Mouse (Mus musculus): ENCODE measurements around the gene Bmp5. TPM values are rescaled to one million over a fixed set of nuclear protein-coding genes. Genes with fewer than 3 reads are reported as not detected.

Bmp5 gene
- polyA plus RNA-seq (2015; fragmentation: Nextera tagmentation; extraction: Ambion mirVana) = 3.2 and 3.6 TPM in 2 replicates

GRCm38 (mm10) chr9:75775129-75775845, at the start of gene Bmp5:
Gene Bmp5 (plus strand): TSS chr9:75775364.
- 20% methylated on average over 7 of the region's 7 CpGs for WGBS
- 0 out of 2 replicates have a peak within 1 kb of the TSS, but pooled peaks have one; percentile 6 for H3K4me3 ChIP-seq (replicated peaks)

GRCm38 (mm10) chr9:75760075-75760474, 15.1 kb upstream of the Bmp5 start:
- H3K4me2 ChIP-seq (replicated peaks) = no peak overlapping the region
- ATAC-seq = no peak
- no peaks in the 10 kb centered on the region for H3K9me3 ChIP-seq
- 51% methylated on average over 5 of the region's 5 CpGs for WGBS
- no peaks in the 10 kb centered on the region for H3K4me1 ChIP-seq (replicated peaks)
- H3K4me3 ChIP-seq (replicated peaks) = no peak overlapping the region
- no peak overlapping the region for H3K9ac ChIP-seq (replicated peaks)
- H3K36me3 ChIP-seq = no peaks in the 10 kb centered on the region
- H3K27me3 ChIP-seq = no peaks in the 10 kb centered on the region
- H3K27ac ChIP-seq = no peak overlapping the region

More at GRCm38 (mm10) chr9:75775129-75775845, at the start of gene Bmp5:
- Histone ChIP-seq H3K27ac (no peak within 1 kb of the TSS), H3K9me3 (no peaks in the 10 kb centered on the region), H3K4me2 (replicated peaks) (peak within 1 kb of the TSS; percentile 17; the same call in 1 of the 2 replicates), H3K27me3 (no peaks in the 10 kb centered on the region), H3K36me3 (no peaks in the 10 kb centered on the region), H3K9ac (replicated peaks) (no peak within 1 kb of the TSS), H3K4me1 (replicated peaks) (peaks cover 6% of the 10 kb centered on the region; the same call in 1 of the 2 replicates)
- no peak for ATAC-seq

- H3K4me3 ChIP-seq (replicated peaks) = no peak overlapping the region
- 92% methylated on average over 2 of the region's 2 CpGs for WGBS
- H3K9ac ChIP-seq (replicated peaks) = no peak overlapping the region
- no peak for ATAC-seq
- no peaks in the 10 kb centered on the region for H3K27me3 ChIP-seq
- H3K27ac ChIP-seq = no peak overlapping the region
- no peaks in the 10 kb centered on the region for H3K36me3 ChIP-seq
- H3K4me2 ChIP-seq (replicated peaks) = no peak overlapping the region
- no peaks in the 10 kb centered on the region for H3K9me3 ChIP-seq
- no peaks in the 10 kb centered on the region for H3K4me1 ChIP-seq (replicated peaks)
These were observed 13.6 kb upstream of the Bmp5 start for GRCm38 (mm10) chr9:75761567-75761966.

- ATAC-seq = no peak
- no peak overlapping the region for H3K4me2 ChIP-seq (replicated peaks)
- H3K27ac ChIP-seq = no peak overlapping the region
- no peak overlapping the region for H3K4me3 ChIP-seq (replicated peaks)
- H3K36me3 ChIP-seq = no peaks in the 10 kb centered on the region
- H3K9ac ChIP-seq (replicated peaks) = no peak overlapping the region
- WGBS = 33% methylated on average over 5 of the region's 5 CpGs
- no peaks in the 10 kb centered on the region for H3K9me3 ChIP-seq
- H3K27me3 ChIP-seq = no peaks in the 10 kb centered on the region
- no peaks in the 10 kb centered on the region for H3K4me1 ChIP-seq (replicated peaks)
These were observed 12.7 kb upstream of the Bmp5 start for GRCm38 (mm10) chr9:75762487-75762886.

DNA sequence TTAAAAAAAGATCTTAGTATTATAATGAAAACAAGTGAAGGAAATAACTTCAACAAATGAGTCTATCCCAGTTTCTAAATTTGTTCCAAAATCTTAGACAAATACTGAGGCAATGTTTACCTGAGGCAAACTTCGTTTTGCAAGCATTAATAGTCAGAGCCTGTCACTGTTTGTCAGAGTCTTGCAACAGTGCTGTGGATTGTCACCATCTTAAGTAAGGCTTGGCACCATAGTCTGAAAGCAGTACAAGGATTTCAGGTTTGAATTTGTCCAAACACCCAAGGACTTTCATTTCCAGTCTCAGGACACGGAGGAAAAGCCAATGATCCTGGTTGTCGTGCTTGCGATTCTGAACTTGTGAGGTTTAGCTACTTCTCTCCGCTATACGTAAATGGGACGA, 10.4 kb upstream of the Bmp5 start:
- Histone ChIP-seq H3K4me3 (replicated peaks) (no peak overlapping the region), H3K27me3 (no peaks in the 10 kb centered on the region), H3K4me1 (replicated peaks) (no peaks in the 10 kb centered on the region), H3K27ac (no peak overlapping the region), H3K9me3 (no peaks in the 10 kb centered on the region), H3K4me2 (replicated peaks) (no peak overlapping the region), H3K36me3 (no peaks in the 10 kb centered on the region), H3K9ac (replicated peaks) (no peak overlapping the region)
- 90% methylated on average over 7 of the region's 7 CpGs for WGBS
- no peak for ATAC-seq

DNA sequence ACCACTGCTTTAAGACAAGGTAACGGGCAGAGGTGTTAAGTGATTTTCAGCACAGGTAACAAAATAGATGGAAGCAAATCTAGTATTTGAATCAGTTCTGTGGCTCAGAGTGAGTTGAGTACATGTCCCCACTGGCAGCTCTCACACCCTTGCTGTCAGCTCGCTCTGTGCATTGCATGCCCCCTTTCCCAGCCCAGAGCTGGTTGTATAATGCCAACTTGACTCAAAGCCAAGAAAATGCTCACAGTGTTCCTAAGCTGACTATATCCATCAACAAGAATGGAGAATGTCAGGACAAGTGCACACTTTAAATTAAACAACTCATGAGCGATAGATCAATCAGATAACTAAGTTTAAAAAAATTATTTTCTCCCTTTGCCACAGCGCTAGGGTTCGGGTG, 8.6 kb upstream of the Bmp5 start:
- Histone ChIP-seq H3K4me1 (replicated peaks) (no peaks in the 10 kb centered on the region), H3K4me2 (replicated peaks) (no peak overlapping the region), H3K9ac (replicated peaks) (no peak overlapping the region), H3K27ac (no peak overlapping the region), H3K27me3 (no peaks in the 10 kb centered on the region), H3K4me3 (replicated peaks) (no peak overlapping the region), H3K36me3 (no peaks in the 10 kb centered on the region), H3K9me3 (no peaks in the 10 kb centered on the region)
- 90% methylated on average over 5 of the region's 5 CpGs for WGBS
- ATAC-seq = no peak

- ATAC-seq = no peak
- Histone ChIP-seq H3K27ac (no peak overlapping the region), H3K4me2 (replicated peaks) (no peak overlapping the region), H3K9me3 (no peaks in the 10 kb centered on the region), H3K36me3 (no peaks in the 10 kb centered on the region), H3K4me1 (replicated peaks) (no peaks in the 10 kb centered on the region), H3K9ac (replicated peaks) (no peak overlapping the region), H3K27me3 (no peaks in the 10 kb centered on the region), H3K4me3 (replicated peaks) (no peak overlapping the region)
- 63% methylated on average over 3 of the region's 3 CpGs for WGBS
These were observed 6.1 kb upstream of the Bmp5 start for GRCm38 (mm10) chr9:75769042-75769441.

GRCm38 (mm10) chr9:75776153-75776552, 989 bp downstream of the Bmp5 start:
- Histone ChIP-seq H3K4me2 (replicated peaks) (peak overlapping the region; percentile 17; the same call in 1 of the 2 replicates), H3K4me1 (replicated peaks) (peaks cover 10% of the 10 kb centered on the region; the same call in 1 of the 2 replicates), H3K9ac (replicated peaks) (no peak overlapping the region), H3K27ac (no peak overlapping the region), H3K36me3 (no peaks in the 10 kb centered on the region), H3K27me3 (no peaks in the 10 kb centered on the region), H3K9me3 (no peaks in the 10 kb centered on the region), H3K4me3 (replicated peaks) (0 out of 2 replicates have a peak overlapping the region, but pooled peaks have one; percentile 6)
- WGBS = 26% methylated on average over 7 of the region's 7 CpGs
- ATAC-seq = no peak

DNA sequence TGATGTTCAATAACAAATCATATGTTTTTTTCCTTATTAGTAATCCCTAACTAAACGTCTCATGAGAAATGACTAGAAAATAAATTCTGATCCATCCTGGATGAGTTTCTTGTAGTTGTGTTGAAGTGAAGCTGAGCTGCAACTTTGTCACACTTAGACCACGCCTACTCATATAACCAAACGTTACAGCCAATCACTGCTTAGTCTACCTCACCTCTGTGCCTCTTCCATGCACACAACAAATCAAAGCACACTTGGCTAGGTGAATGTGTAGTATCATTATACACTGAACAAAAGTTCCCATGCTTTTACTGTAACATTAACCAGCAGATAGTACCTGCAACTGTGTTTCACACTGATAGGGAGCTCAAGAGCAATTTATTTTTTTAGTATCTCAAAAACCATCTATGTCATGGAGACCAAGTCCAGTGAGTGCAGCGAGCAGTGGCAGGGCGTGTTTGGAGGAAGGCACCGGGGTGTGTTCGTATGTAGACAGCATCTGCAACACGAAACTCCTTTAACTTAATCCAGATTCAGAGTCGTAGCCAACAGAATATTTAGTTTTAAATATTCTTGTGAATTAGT, 3.7 kb downstream of the Bmp5 start:
- no peak for ATAC-seq
- no peaks in the 10 kb centered on the region for H3K36me3 ChIP-seq
- peaks cover 15% of the 10 kb centered on the region; the same call in 1 of the 2 replicates for H3K4me1 ChIP-seq (replicated peaks)
- no peak overlapping the region for H3K27ac ChIP-seq
- H3K4me3 ChIP-seq (replicated peaks) = no peak overlapping the region
- H3K9ac ChIP-seq (replicated peaks) = no peak overlapping the region
- no peaks in the 10 kb centered on the region for H3K27me3 ChIP-seq
- H3K9me3 ChIP-seq = no peaks in the 10 kb centered on the region
- H3K4me2 ChIP-seq (replicated peaks) = no peak overlapping the region
- 72% methylated on average over 9 of the region's 9 CpGs for WGBS

DNA sequence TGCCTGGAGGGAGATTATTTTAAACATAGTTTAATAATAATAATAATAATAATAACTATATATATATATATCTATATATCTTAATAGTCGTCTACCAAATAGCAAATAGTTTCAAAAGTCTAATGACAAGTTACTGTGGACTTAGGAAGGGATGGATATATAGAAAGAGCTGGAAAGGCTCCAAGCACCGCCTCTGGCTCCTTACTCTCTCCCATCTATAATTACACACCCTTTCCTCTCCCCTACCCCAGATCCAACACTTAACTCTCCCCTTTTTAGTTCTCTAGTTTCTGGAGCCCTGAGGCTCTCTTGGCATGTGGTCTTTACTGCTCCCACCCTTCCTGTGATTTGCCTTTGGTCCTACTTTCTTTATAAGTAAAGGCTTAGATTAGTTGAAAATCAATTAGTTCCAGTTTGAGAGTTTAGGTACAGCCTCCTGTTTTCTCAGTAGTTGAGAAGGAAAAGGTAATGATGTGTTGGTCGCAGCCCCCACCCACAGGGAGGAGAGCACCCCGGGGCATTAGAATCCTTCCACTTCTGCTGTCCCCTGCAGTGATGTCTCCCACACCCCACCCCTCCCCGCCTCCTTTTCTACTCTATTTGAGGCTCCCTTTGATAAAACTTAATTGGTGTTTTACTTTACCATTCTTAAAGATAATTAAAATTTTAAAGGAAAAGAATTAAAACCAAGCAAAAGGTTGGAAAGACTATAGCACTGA, 5.6 kb downstream of the Bmp5 start:
- no peaks in the 10 kb centered on the region for H3K9me3 ChIP-seq
- H3K36me3 ChIP-seq = no peaks in the 10 kb centered on the region
- ATAC-seq = no peak
- no peak overlapping the region for H3K4me2 ChIP-seq (replicated peaks)
- H3K4me1 ChIP-seq (replicated peaks) = peaks cover 9% of the 10 kb centered on the region; the same call in 1 of the 2 replicates
- no peak overlapping the region for H3K9ac ChIP-seq (replicated peaks)
- no peaks in the 10 kb centered on the region for H3K27me3 ChIP-seq
- WGBS = 17% methylated on average over 5 of the region's 5 CpGs
- no peak overlapping the region for H3K4me3 ChIP-seq (replicated peaks)
- H3K27ac ChIP-seq = no peak overlapping the region

DNA sequence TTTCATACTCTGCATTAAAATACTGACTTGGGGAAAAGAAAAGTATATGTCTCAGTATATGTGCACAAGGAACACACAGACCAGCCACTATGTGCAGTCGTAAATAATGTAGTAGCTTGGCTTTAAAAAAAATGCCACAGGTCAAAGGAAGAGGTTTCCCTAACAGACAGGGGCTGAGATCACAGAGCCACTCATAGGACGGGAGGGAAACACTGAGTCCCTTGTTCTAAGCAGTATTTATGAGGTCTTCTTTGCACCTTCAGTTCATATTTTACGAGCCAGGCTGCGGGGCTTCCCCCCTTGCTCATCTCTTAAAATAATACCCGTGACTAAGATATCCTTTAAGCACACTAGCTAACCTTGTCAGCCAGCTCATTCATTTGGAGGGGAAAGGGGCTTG, 6.4 kb downstream of the Bmp5 start:
- no peaks in the 10 kb centered on the region for H3K9me3 ChIP-seq
- no peak overlapping the region for H3K4me2 ChIP-seq (replicated peaks)
- no peaks in the 10 kb centered on the region for H3K27me3 ChIP-seq
- no peak overlapping the region for H3K4me3 ChIP-seq (replicated peaks)
- 19% methylated on average over 5 of the region's 5 CpGs for WGBS
- H3K9ac ChIP-seq (replicated peaks) = no peak overlapping the region
- H3K4me1 ChIP-seq (replicated peaks) = peaks cover 9% of the 10 kb centered on the region; the same call in 1 of the 2 replicates
- H3K36me3 ChIP-seq = no peaks in the 10 kb centered on the region
- no peak overlapping the region for H3K27ac ChIP-seq
- no peak for ATAC-seq

GRCm38 (mm10) chr9:75783573-75783972, 8.4 kb downstream of the Bmp5 start:
- Histone ChIP-seq H3K9me3 (no peaks in the 10 kb centered on the region), H3K9ac (replicated peaks) (no peak overlapping the region), H3K4me2 (replicated peaks) (no peak overlapping the region), H3K4me3 (replicated peaks) (no peak overlapping the region), H3K27me3 (no peaks in the 10 kb centered on the region), H3K4me1 (replicated peaks) (peaks cover 9% of the 10 kb centered on the region; the same call in 1 of the 2 replicates), H3K27ac (no peak overlapping the region), H3K36me3 (no peaks in the 10 kb centered on the region)
- ATAC-seq = no peak
- WGBS = 91% methylated on average over 2 of the region's 2 CpGs
